Mouse (Mus musculus) heart, postnatal 25 days (tissue): Measurements from ENCODE around the gene Mid1ip1. TPM values are rescaled to one million over a fixed set of nuclear protein-coding genes. Genes with fewer than 3 reads are reported as not detected.
A peak's percentile ranks its signal among the peaks of the same experiment; 100 is the strongest.

Source experiments
- DNase-seq: peaks from one replicate; pipeline ENCODE4 v3.0.0; 2022; ENCODE audit warnings: low spot score
- intact Hi-C: fragments of 180-260 bp; cut with DNase I; formaldehyde crosslinking; loops from one replicate; pipeline ENCODE4 v1.15.1; 2025
- total RNA-seq, 2 experiments: library from RNA; stranded (reverse); gene quantifications; 2 replicates each; pipeline ENCODE4 v1.2.3; 2021

The Mid1ip1 gene
- total RNA-seq, result 100 to 1,000 TPM in 1 of 2 experiments, 10 to 100 TPM in 1; 92.7 to 127 TPM

- DNase-seq, result peak; percentile 72
- intact Hi-C loops, result loop anchor here (5.0 to 10.0 kb wide), 2 partner anchors 190 to 703 kb away; no protein-coding TSS in a partner anchor
Measured at GRCm38 (mm10) chrX:10714696-10715140, at the start of gene Mid1ip1. TSS of gene Mid1ip1 (plus strand) at chrX:10715013.

GRCm38 (mm10) chrX:10694455-10695180, 20.2 kb upstream of the Mid1ip1 start:
- DNase-seq, result no peak
- intact Hi-C loops, result no loop called here

GRCm38 (mm10) chrX:10706728-10707127, 8.1 kb upstream of the Mid1ip1 start:
- intact Hi-C loops, result no loop called here
- no peak for DNase-seq

- no peak for DNase-seq
Measured at GRCm38 (mm10) chrX:10713839-10714637, 775 bp upstream of the Mid1ip1 start.

GRCm38 (mm10) chrX:10716917-10717763, 2.3 kb downstream of the Mid1ip1 start:
- intact Hi-C loops, result loop anchor here (5.0 to 10.0 kb wide), 2 partner anchors 188 to 700 kb away; no protein-coding TSS in a partner anchor
- peak; percentile 86 for DNase-seq

More at GRCm38 (mm10) chrX:10713839-10714637, 775 bp upstream of the Mid1ip1 start:
- intact Hi-C loops, result loop anchor here (10.0 kb wide), 1 partner anchor 191 kb away; no protein-coding TSS in a partner anchor

DNA sequence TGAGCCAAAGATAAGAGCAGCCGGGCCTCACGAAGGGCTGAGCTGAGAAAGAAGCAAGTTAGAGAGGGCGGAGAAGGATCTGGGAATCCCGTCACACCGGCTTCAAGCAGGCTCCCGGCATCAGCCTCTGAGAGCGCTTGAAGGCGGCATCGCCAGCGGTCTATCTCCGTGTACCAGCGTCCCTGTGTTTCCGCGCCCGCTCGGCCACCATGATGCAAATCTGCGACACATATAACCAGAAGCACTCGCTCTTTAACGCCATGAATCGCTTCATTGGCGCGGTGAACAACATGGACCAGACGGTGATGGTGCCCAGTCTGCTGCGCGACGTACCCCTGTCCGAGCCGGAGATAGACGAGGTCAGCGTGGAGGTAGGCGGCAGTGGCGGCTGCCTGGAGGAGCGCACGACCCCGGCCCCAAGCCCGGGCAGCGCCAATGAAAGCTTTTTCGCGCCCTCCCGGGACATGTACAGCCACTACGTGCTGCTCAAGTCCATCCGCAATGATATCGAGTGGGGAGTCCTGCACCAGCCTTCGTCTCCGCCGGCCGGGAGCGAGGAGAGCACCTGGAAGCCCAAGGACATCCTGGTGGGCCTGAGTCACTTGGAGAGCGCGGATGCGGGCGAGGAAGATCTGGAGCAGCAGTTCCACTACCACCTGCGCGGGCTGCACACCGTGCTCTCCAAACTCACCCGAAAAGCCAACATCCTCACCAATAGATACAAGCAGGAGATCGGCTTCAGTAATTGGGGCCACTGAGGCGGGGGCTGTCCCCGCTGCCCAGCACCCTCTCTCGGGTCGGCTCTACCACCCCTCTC, 3.4 kb downstream of the Mid1ip1 start:
- DNase-seq, result peak; percentile 2
- intact Hi-C loops, result loop anchor here (5.0 to 10.0 kb wide), 2 partner anchors 187 to 699 kb away; no protein-coding TSS in a partner anchor

- DNase-seq, result peak; percentile 27
- intact Hi-C loops, result loop anchor here (5.0 to 10.0 kb wide), 2 partner anchors 186 to 698 kb away; no protein-coding TSS in a partner anchor
Measured at GRCm38 (mm10) chrX:10718838-10719539, 4.2 kb downstream of the Mid1ip1 start.

DNA sequence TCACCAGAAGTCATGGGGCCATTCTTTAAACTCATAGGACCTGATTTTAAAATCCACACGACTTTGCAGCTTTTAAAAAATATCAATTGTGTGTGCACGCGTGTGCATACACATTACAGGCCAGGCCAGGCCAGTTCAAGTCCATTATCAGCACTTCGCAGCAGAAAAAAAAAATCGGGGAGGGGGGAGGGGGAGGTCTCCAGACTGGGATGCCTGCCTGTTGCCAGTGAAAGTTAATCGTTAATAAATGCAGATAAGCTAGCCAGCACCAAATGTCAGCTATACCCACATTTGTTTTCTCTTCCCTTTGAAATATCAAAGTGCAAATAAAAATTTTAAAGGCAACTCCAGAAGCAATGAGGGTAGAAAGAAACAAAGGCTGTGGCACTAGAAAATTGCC, 5.6 kb downstream of the Mid1ip1 start:
- no peak for DNase-seq
- intact Hi-C loops, result loop anchor here (10.0 kb wide), 1 partner anchor 506 kb away; the partner anchor contains the start of gene Rpgr

GRCm38 (mm10) chrX:10724571-10724970, 9.8 kb downstream of the Mid1ip1 start:
- no peak for DNase-seq
- intact Hi-C loops, result loop anchor here (10.0 kb wide), 1 partner anchor 510 kb away; the partner anchor contains the start of gene Rpgr

GRCm38 (mm10) chrX:10729488-10729887, 14.7 kb downstream of the Mid1ip1 start:
- intact Hi-C loops, result loop anchor here (10.0 kb wide), 1 partner anchor 515 kb away; the partner anchor contains the start of gene Rpgr
- DNase-seq, result no peak

DNA sequence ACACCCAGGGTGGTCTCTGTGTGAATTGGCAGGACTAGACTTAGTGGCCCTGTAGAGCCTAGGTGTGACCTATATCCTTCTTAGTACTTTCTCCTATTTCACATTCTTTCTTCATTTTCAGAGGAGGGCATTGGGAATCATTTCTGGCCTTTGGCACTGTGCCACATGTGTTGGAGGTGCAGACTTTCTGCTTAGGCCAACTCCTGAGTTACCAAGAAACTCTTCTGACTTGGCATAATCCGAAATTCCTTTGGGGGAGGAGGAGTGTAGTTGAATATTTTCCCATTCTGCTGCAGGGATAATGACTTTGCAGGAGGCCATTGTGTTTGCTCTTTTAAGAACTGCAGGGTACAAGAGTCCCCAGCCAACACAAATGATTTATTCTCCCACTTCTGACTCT, 19.6 kb downstream of the Mid1ip1 start:
- no peak for DNase-seq
- intact Hi-C loops, result no loop called here

GRCm38 (mm10) chrX:10734874-10735273, 20.1 kb downstream of the Mid1ip1 start:
- intact Hi-C loops, result no loop called here

GRCm38 (mm10) chrX:10758866-10759265, 44.1 kb downstream of the Mid1ip1 start:
- DNase-seq, result no peak
- intact Hi-C loops, result loop anchor here (5.0 kb wide), 1 partner anchor 58 kb away; no protein-coding TSS in a partner anchor

More at GRCm38 (mm10) chrX:10734874-10735273, 20.1 kb downstream of the Mid1ip1 start:
- no peak for DNase-seq

DNA sequence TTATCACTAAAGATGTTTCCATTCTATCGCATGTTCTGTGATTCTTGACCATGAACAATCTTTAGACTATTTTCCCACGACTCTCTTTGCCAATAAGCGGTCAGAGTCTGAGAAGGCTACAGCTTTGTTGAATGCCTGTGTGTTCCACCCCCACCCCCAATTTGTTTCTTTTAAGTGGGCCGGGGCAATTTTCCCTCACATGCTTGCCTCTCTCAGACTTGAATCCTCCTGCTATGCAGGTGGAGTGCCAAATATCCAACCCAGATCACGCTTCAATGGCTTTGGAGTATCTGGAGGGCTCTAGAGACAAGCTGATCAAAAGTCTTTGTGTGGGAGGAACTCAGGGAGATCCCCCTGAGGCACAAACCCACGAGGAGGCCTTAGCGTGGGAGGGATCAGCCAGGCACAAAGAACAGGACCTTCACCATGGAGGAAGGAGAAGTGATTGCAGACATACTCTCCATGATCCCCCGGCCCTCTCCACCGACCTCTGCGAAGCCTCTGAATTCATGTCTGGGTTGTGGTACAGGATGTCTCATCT, 48.7 kb downstream of the Mid1ip1 start:
- DNase-seq, result no peak
- intact Hi-C loops, result no loop called here
